Mouse (Mus musculus) right cerebral cortex, postnatal 14 days (tissue): ENCODE measurements around the gene Bcam.

Experiments used
- DNase-seq: peaks from one replicate; pipeline ENCODE4 v3.0.0; 2022

Gene Bcam

DNA sequence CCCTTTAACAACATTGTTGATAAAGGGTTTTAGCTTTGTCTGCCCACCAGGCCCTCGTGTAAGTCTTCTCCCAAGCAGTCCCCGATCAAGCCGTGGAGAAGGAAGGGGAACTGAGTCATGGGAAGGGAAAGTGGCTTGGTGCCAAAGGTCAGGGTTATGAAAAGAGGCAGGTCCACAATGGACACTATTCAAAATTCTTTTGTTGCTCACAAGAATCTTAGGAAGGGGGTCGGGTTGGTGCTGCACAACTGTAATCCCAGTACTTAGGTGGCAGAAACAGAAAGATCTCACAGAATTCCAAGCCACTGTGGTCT, 19.8 kb downstream of the Bcam start:
- DNase-seq = no peak

DNA sequence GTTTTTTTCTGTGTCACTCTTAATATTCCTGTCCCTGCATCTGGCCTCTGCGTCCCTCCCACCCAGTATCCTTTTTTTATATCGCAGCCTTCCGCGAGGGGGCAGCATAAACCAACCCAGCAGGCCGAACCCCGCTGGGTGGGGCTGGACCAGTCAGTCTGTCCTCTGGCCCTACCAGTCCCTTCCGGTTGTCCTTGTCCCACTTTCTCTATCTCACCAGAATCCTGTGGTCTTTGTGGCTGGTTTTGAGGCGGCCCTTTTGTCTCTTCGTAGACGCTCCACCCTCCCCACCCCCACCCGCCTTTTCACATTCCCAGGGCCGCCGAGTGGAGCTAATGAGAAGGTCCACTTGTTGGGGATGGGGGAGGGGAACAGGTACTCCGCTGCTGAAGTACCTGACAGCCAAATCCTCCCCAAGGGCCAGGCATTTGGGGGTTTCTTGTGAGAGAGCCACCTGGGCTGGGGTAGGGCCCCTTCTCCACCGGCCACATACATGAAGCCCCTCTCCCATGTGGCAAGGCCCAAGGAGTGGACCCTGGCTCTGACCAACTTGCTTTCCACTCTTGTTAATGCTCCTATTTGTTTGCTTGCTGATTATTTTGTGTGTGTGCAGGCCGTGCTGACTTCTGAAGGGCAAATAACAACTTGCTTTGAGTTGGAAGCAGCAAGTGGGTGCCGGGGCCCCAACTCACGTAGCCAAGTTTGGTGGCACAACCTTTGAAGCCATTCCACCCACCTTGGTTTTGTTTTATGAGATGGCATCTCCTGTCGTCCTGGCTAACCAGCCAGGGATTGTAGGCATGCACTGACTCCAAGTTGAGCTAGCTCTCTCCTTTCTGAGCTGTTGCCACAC, 20.4 kb downstream of the Bcam start, which contains the start of gene Nectin2:
TSS of gene Nectin2 (minus strand) at position 267 of the 853 bp plus-strand sequence.
- DNase-seq = peak; percentile 77

GRCm38 (mm10) chr7:19749389-19750216, 21.2 kb downstream of the Bcam start:
- DNase-seq = peak; percentile 94

DNA sequence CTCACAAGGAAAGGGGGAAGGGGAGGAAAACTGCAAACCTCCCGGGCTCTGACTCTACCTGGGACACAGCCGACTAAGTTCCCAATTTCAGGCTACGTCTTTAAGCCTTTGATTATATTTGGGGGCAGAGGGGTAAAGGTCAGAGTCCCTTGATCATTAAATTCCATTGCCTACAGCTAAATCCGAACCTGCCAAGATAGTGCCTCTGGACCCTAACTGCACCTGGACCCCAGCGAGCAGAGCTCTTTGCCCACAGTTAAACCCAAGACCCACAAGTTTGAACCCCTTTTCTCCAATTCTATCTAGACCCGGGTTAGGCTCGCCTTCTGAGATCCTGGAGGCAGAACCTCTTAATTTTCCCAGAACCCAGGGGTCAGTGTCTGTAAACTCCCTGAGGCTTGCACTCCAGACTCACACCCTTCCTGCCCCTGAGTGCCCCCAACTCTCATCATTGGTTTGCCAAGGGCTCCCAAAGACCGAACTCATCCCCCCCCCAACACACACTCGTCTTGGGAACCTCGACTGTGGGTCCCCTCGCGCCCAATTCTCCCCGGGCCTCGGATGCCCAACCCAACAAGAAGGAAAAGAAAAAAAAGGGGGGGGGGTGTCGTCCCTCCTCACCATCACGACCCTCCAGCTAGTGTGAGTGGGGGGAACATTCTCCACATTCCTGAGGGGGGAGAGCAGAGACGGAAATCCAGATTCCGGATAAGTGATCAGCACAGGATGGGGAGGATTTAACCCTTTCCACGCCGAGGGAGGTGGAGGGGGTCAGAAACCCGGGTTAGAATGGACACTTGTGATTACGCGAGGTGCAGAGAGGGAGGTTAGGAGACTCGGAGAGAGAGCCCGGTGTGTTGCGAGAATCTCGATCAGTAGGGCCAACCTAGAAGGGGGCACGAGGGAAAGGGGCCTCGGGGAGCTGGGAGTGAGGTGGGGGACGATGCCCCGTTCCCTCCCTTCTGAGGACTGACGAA, 22.3 kb downstream of the Bcam start:
- peak; percentile 33 for DNase-seq

DNA sequence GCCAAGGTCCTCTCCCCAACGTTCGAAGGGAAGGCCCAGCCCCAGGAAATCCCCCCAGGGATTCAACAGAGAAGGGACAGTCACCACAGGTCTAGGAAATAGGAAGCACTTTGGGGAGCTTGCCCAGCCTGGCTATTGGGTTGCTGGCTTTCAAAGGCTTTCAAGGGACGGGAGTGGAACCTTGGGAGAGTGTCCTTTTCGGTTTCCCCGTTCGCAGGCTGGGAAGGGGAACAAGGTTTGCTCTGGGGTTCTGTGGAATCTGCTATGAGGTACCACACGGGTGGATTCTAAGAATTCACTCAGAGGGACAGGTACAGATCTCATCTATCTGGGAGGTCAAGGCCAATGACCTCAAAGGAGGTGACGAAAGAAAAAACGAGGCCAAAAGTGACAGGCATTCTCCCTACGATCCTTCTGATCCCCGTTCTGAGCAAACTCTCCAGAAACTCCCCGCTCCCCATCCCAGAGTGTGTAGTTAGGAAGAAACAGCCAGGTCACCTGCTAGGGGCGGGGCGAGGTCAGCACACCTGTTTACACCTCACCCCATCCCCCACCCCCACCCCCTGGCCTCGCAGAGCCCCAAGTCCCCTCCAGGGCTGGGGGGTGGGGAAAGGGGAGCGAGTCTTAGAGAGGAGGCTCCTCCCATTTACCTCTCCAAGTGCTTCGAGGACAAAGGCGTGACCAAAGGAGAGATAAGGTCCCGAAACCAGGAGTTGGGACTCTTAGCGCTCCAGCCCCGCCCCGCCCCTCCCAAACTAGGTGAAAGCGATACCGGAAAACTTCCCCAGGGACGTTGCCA, 23.2 kb downstream of the Bcam start:
- DNase-seq = no peak

DNA sequence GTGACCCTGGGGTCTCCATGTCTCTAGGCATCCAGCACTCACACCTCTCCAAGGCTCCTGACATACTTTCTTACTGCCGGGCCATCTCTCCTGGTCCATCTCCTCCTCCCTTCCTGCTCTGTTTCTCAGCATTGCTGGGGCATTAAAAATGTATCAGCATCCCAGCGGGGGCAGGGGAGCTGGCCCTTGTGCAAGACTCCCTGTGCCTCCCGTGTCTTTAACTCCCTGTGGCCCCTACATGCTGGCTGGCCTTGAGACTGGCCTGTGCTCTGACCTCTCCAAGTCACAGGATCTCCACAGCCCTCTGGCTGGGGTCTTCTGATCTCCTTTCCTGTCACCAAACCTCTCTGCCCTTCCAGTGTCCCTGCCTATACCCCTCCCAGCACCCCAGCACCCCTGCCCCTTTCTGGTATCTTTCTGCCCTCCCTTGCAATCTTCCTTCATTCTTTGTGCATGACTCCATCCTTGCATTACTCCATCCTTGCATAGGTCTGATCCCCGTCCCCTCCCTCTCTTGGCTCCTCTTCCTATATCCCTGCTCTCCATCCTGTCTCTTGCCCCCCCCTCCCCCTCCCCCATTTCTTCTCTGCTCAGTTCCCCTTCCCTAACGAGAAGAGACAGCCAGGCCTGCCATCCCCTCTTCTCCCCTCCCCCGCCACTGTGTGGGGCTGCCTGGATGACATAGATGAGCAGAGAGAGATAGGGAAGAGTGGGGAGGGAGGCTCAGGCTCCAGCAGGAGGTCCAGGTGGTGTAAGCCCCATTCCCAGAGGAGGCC, 24.2 kb downstream of the Bcam start:
- no peak for DNase-seq

- DNase-seq = no peak
Observed at GRCm38 (mm10) chr7:19745971-19746370, 24.8 kb downstream of the Bcam start.

DNA sequence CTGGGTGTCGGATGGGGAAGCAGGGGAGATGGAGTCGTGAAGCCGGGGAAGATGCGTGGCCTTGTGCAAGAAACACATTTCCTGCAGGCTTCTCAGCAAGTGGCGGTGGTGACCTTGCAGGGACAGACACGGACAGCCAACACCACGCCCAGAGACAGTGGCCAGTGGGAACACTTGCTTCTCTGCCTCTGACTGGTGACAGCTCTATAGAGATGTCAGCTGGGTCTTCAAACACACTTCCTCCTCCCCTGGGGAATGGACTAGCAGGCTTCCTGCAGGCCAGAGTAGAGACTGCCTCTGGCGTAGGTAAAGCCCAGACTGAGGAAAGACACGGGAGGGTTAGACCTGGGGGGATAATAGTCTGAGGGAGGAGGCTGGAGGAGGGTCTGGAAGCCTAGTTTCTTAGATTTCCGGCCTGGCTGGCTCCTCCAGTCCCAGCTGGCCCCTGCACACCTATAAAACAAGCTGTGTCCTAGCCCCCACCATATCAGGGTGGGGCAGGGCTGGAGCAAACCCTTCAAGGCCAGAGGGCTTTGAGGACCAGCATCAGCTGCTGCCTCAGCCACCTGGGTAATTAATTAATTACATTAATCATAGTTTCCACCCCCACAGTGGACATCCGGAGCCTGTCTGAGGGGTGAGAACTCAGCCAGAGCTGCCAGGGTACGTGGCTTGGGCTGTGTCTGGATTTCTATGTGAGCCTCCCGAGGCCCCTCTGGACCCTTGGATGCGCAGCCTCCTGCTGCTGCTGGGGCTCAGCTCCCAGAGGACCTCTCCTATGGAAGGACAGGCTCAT, 26.0 kb downstream of the Bcam start:
- no peak for DNase-seq

DNA sequence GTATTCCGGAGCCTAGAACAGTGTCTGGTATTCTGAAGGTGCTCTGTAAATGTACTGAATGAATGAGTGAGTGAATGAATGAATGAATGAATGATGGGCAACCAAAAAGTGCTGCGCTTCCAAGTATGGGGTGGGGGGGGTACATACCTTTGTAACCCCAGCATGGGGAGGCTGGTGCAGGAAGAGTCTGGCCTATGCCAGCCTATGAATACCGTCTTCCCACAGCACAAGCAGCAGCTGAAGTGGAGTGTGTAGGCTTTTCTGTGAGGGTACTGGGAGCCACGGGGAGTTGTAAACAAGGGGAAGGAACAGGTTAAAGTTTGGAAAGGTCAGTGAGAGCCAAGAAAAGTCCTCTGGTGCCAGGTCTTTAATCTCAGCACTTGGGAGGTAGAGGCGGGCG, 27.0 kb downstream of the Bcam start:
- DNase-seq = no peak

DNA sequence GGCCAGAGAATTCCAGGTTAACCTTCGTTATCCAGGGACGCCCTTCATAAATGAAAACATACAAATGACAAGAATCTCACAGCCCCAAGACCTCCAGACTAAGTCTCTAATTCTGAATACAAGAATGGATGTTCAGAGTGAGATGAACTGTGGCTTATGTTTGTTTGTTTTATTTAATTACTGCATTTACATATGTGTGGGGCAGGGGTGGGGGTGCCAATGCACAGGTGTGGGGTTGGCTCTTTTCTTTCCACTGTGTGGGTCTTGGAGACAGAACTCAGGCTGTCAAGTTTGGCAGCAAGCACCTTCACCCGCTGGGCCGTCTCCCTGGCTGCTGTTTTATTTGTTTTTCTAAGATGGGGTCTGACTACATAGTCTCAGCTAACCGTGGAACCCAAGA, 28.3 kb downstream of the Bcam start:
- DNase-seq = no peak

GRCm38 (mm10) chr7:19741329-19742031, 29.3 kb downstream of the Bcam start:
- DNase-seq = no peak

- peak; percentile 32 for DNase-seq
Observed at GRCm38 (mm10) chr7:19740269-19740668, 30.5 kb downstream of the Bcam start.

- no peak for DNase-seq
Observed at GRCm38 (mm10) chr7:19738771-19739170, 32.0 kb downstream of the Bcam start.

DNA sequence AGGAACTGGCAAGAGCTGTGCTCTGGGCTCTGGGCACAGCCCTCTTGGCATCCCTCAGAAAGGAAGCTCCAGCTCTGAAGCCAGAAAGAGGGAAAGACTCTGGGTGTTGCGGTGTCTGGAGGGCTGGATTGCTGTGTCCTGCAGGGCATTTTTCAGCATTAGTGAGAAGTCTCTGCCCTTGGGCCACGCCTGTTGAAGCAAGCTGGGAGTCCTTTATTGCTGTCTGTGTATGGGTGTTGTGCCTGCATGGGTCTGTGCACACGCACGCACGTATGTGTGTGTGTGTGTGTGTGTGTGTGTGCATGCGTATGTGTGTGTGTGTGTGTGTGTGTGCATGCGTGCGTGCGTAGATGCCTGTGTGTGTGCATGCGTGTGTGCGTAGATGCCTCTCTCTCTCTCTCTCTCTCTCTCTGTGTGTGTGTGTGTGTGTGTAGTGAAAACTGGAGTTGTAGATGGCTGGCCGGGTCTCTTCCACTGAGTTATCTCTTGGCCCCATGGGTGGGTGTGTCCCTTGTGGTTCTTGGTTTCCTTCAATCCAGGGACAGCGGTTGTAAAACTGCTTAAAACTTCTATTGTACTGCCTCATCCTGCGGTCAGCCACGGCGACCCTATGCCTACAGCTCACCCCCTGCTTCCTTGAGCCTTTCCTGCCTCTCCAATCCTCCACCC, 34.3 kb downstream of the Bcam start:
- no peak for DNase-seq

GRCm38 (mm10) chr7:19734178-19734666, 36.6 kb downstream of the Bcam start:
- DNase-seq = no peak

DNA sequence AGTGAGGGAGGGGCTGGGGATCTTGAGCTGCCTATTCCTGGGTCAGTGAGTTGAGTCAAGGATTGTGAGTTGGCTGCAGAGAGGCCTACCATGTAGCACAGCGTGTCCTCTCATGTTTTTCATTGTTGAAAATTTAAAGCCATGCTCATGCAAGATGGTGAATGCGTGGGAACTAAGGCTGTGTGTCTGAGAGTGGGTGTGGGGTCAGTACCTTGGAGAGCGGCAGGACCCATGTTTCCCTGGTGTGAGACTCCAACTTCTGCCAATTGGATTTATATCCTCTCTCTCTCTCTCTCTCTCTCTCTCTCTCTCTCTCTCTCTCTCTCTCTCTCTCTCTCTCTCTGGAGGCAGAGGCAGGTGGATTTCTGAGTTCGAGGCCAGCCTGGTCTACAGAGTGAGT, 44.3 kb downstream of the Bcam start:
- no peak for DNase-seq

DNA sequence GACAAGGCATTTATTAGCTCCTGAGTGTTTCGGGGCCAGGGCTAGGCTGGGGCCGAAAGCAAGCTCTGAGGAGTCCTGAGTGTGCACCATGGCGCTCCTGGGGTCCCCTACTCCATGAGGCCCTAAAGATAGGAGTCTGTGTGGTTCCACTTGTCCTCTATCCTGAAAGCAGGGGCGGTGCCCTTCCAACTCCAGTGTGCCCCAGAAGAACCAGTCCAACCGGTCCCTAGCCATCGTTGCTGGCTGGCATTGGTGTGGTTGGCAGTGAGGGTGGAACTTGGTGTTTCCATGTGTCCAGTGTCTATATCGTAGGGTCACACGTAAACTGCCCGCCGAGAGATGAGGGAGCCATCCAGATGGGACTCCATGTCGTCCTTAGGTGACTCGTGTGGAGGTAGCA, 46.6 kb downstream of the Bcam start:
- DNase-seq = no peak

- no peak for DNase-seq
Observed at GRCm38 (mm10) chr7:19722754-19723195, 48.0 kb downstream of the Bcam start.

DNA sequence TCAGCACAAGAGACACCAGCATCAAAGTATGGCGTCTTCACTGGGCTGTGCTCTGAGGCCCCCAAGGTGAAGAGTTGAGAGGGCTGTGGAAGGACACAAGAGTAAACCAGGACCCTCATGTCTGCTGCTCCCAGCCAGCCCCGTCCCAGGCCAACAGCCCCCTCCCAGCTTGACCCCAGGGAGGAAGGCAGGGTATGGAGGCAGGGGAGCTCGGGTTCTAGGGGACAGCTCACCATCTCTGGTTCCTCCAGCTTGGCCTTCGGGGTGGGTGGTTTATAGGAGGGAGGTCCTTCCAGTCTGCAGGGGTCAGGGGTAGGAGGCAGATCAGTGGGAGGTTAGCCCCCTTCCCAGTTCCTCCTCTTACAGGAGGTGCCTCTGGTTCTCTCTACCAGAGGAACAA, 51.6 kb downstream of the Bcam start:
- DNase-seq = no peak
